Mouse (Mus musculus): ENCODE measurements around the gene St7l. TPM values are rescaled to one million over a fixed set of nuclear protein-coding genes. Genes with fewer than 3 reads are reported as not detected.
"Not testable (repeated sequence)": the region's sequence is repeated elsewhere in the genome, so short reads cannot be mapped to it uniquely, and the experiment has no call there.

Gene St7l
- total RNA-seq (2022): 10 to 100 TPM; 38.8 to 49.4 (median 40.5) TPM

DNA sequence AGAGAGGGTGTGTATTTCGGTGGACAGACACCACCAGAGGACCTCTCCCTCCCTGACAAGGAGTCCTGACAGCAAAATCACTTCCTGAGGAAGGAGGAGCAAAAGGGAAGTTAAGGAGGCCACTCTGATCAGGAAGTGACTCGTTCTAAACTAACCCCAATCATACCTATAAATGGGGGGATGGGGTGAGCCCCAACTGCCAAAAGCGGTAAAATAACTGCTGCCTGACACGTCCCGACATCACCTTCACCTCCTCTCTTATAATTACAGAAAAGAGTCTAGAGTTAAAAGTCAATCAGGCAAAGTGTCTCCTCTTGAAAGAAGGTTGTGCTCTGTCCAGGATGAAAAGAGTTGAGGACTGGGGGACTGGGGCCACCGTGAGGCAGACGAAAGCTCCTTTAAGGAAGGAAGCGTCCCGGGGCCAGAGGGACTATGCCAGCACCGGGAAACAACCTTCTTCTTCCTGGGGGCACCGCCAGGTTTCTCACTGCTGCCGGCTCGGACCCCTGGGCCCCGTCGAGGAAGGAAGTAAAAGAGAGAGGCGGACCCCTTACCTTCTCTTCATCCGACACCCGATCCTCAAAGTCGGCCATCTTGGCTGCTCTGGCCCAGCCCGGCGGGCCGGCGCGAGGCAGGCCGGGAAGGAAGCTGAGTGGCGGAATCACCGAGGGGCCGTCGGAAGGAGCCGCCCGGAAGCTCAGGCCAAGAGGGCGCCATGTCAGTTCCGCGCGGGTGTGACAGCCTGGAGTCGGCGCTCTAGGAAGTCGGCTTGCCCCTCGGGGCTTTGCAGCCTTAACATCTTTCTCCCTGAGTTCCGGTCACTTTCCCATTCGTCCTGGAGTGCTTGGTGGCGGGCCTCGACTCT, at the start of gene St7l, which contains the start of gene Capza1:
St7l (plus strand) TSS at position 220 of the 865 bp plus-strand sequence.
Capza1 (minus strand) TSS at position 720 of the 865 bp plus-strand sequence.
- DNase-seq (ENCODE audit: low spot score in 2 of 2): peak; percentile 77 to 87

- DNase-seq (ENCODE audit: low spot score in 2 of 2): no peak
These were observed 49.1 kb upstream of the St7l start for GRCm38 (mm10) chr3:104814746-104815145.

- DNase-seq (ENCODE audit: low spot score in 2 of 2): no peak
These were observed 48.5 kb upstream of the St7l start for GRCm38 (mm10) chr3:104815346-104815745.

DNA sequence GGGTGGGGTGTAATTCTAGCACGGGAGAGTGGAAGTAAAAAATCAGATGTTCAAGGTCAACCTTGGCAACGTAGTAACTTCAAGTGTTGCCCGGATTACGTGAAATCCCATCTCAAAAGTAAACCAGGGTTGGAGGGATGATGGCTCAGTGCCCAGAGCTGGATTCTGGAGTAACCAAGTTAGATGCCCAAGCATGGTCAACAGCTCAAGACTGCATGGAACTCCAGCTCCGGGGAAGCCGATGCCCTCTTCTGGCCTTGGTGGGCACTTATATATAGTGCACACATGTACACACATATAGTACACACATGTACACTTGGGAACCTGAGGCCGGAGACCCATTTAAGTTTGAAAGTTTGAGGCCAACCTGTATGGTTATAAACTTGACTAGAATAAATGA, 47.7 kb upstream of the St7l start:
- DNase-seq (ENCODE audit: low spot score in 2 of 2): no peak

- DNase-seq (ENCODE audit: low spot score in 2 of 2): peak in 1 of 2 experiments; percentile 37
These were observed 46.3 kb upstream of the St7l start for GRCm38 (mm10) chr3:104817481-104817990.

DNA sequence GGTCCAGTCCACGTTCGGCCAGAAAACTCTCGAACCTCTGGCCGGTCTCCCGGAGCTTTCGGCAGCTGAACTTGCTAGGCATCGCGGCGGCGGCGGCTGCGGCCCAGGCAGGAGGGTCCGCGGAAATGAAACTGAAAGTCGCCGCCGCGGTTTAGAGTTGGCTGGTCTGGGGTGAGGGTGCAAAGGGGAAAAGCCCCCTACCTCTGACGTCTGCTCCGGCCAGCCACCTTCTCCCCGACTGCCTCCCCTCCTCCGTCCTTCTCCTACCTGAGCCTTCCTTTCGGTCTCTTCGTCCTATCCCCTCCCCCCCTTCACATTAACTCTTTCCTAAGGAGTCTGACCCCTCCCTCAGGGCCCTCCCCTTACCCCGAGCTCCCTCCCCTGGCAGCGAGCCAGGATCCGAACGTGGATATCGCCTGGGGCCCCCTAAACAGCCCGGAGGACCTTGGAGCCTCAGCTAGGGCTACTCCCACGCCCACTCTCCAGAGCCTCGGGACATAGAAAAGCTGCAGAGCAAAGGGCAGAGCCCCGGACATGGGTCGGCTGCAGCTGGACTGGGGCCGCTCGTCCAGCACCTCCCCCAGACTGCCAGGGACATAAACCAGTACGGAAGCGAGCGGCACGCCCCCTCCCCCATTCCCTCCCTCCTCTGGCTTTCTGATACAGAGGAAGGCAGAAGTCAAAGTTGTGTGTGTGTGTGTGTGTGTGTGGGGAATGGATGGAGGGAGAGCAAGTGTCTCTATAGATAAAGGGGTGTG, 45.6 kb upstream of the St7l start, which contains the start of gene Mov10:
Mov10 (minus strand) TSS at position 573 of the 758 bp plus-strand sequence.
- DNase-seq (ENCODE audit: low spot score in 2 of 2): peak; percentile 30 to 38

DNA sequence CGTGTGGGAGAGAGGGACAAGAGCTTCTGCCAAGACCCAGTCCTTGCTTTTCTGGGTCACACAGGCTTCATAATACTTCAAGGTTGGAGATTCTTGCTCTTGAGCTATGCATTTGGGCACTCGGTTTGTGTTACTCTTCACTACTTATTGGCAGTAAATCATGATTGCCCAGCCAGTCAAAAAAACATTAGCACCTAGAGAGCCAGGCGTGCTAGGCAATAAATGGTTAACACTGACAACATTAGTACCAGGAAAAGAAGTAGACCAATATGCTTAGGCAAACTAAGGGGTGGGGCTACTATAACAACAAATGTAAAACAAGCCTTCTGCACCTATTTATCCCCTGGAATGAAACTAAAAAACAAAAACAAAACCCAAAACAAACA, 45.1 kb upstream of the St7l start:
- no peak for DNase-seq (ENCODE audit: low spot score in 2 of 2)

DNA sequence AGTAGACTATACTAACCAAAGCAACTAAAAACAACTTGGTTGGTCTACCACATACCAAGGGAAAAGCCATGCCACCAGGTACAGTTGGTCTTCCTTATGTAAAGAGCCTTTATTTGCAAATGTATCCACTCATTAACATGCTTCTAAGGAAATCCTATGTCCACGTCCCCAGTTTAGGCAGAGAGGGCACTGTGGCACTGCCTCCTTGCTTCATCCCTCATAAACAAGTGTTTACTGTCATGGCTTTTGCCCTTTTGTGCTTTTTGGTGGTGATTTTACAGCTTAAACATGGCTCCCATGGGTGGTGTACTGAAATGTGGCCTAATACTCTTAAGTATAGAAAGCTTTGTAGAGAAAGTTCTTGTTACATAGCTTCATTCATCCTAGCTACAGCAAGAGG, 43.4 kb upstream of the St7l start:
- DNase-seq (ENCODE audit: low spot score in 2 of 2): no peak

DNA sequence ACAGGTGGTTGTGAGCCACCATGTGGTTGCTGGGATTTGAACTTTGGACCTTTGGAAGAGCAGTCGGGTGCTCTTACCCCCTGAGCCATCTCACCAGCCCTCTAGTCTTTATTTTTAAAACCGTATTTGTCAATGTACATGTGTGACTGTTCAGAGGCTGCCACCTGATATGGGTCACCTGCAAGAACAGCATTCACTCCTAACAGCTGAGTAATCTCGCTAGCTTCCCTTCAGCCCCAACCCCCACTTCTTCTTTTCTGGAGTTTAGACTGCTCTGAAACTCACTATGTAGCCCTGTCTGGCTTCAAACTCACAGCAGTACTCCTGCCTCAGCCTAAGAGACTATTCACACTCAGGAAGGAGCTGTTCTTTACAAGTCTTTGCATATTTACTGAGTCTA, 41.4 kb upstream of the St7l start:
- DNase-seq (ENCODE audit: low spot score in 2 of 2): no peak

GRCm38 (mm10) chr3:104835797-104836196, 28.0 kb upstream of the St7l start:
- no peak for DNase-seq (ENCODE audit: low spot score in 2 of 2)

DNA sequence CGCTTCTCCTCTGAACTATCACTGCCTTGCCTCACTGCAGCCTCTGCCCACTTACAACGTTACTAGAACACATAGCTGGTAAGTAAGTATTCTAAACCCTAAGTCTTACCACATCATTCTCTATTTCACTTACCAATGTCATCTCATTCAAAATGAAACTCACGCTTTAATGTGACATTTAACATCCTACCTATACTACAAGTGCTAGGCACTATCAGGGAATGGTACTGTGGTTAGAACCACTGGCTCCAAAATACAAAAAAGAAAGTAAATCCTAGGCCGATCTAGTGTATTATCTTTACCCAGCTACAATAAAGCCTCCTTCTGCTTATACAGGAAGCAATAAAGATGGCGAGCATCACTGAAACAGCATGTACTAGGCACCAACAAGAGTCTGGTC, 22.8 kb upstream of the St7l start:
- no peak for DNase-seq (ENCODE audit: low spot score in 2 of 2)

DNA sequence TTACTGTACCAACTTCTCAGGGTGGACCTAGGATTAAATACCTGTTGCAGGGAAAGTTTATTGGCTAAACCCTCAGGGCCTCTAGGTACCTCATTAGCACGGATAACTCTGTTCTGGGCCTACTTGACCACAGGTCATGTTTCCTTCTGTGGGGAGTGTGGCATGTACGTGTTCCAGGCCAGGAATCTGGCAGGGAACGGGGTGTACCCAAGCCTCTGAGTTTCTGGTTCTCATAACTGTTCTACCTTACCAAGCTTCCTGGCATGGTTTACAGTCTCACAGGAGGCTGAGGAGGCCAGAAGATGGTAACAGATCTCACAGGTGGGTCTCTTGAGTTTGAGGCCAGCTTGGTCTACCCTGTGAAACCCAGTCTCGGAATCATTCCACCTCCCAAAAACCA, 17.2 kb upstream of the St7l start:
- no peak for DNase-seq (ENCODE audit: low spot score in 2 of 2)

- no peak for DNase-seq (ENCODE audit: low spot score in 2 of 2)
These were observed 9.3 kb upstream of the St7l start for GRCm38 (mm10) chr3:104854465-104854864.

GRCm38 (mm10) chr3:104854866-104855265, 8.9 kb upstream of the St7l start:
- DNase-seq (ENCODE audit: low spot score in 2 of 2): no peak

GRCm38 (mm10) chr3:104856106-104856505, 7.7 kb upstream of the St7l start:
- no peak for DNase-seq (ENCODE audit: low spot score in 2 of 2)

DNA sequence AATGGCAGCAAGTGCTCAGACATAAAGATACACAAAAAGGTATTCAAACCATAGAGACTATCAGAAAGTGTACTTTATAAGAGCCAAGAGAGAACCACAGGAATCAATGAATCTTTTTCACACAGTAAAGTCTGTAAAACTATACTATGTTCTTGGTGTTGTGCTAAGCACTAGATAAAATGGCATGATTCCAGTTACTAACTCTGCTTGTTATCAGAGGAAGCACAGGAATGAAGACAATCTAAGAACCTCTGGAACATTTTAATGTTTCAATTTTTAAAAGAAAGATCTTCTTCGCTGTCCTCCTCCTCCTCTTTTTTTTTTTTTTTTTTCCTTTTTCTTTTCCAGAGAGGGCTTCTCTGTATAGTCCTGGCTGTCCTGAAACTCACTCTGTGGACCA, 5.2 kb upstream of the St7l start:
- no peak for DNase-seq (ENCODE audit: low spot score in 2 of 2)

- DNase-seq (ENCODE audit: low spot score in 2 of 2): peak; percentile 80 to 89
These were observed 991 bp downstream of the St7l start for GRCm38 (mm10) chr3:104864651-104865340.

GRCm38 (mm10) chr3:104865341-104865788, 1.6 kb downstream of the St7l start:
- DNase-seq (ENCODE audit: low spot score in 2 of 2): no peak

DNA sequence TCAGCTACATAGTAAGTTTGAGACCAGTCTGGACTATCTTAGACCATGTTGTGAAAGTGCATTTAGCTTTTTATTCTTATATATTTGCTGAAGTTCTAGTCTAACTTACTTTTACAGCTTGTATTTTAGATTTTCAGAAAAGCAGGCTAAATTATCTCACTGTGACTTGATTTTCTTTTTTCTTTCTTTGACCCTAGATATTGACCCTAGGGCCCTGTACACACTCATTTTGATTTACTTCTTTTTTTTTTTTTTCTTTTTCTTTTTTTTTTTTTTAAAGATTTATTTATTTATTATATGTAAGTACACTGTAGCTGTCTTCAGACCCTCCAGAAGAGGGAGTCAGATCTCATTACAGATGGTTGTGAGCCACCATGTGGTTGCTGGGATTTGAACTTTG, 2.9 kb downstream of the St7l start:
- not testable (repeated sequence) for DNase-seq (ENCODE audit: low spot score in 2 of 2)

DNA sequence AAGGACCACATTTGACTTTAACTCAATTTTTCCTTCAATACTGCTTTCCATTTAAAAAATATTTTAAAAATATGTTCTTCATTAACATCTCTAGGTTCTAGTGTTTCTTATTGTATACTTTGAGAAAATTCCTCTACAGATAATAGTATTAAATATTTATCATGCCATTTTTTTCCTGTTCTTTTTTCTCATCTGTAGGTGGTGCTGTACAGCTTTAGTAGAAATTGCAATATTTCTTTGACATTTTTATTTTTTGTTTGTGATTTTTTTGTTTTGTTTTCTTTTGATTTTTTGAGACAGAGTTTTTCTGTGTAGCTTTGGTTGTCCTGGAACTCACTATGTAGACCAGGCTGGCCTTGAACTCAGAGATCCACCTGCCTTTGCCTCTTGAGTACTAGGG, 5.8 kb downstream of the St7l start:
- DNase-seq (ENCODE audit: low spot score in 2 of 2): no peak

DNA sequence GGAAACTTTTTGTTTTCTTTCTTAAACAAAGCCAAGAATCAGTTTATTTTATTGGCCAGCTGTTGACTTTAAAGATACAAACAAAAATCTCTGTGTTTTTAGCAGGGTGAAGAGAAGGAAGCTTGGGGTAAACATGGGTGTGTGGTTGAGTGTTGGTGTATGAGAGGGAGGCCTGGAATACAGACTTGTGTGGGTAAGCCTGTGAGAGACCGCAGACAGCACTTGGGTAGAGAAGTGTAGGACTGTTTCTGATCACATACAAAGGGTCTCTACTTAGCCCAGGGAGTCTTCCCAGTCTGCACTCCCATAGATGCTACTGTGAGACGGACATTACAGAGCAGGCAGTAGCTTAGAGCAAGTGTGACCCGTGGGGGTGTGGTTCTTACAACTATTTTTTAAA, 24.8 kb downstream of the St7l start:
- no peak for DNase-seq (ENCODE audit: low spot score in 2 of 2)

All from layer of hippocampus, adult 8-10 months (tissue).